Mouse (Mus musculus): Measurements from ENCODE around the gene Defa28. TPM values are rescaled to one million over a fixed set of nuclear protein-coding genes. Genes with fewer than 3 reads are reported as not detected.
"Not testable (repeated sequence)": the region's sequence is repeated elsewhere in the genome, so short reads cannot be mapped to it uniquely, and the experiment has no call there.

Gene Defa28
- not detected for total RNA-seq (2021)
- long read RNA-seq, experiment 1: 0 reads
- long read RNA-seq, experiment 2: 0 reads

DNA sequence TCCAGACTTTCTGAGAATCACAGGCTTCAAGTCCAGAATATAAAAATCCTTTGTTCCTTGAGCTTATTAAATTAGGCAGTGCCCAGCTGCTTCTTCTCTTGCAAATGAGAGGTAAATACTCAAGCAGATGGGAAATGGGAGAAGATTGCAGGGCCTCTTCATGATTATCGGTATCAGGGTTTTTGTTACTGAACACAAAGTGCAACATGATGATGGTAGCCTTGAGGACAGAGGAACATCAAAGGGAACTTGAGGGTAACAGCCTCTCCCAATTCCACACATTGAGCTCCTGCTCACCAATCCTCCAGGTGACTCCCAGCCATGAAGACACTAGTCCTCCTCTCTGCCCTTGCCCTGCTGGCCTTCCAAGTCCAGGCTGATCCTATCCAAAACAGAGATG is at the start of gene Defa28:
Gene Defa28 (plus strand): TSS at position 301 of the 400 bp plus-strand sequence.
- DNase-seq (ENCODE audit: low spot score in 2 of 2): not testable (repeated sequence)

DNA sequence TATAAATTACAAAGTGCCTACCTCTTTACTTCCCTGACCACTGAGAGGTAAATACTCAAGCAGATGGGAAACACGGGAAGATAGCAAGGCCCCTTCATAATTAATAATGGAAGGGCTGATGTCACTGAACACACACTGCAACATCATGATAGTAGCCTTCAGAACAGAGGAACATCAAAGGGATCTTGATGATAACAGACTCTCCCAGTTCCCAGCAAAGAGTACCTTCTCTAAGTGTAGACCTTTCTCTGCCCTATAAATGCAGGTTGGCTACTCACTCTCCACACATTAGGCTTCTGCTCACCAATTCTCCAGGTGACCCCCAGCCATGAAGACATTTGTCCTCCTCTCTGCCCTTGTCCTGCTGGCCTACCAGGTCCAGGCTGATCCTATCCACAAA is 17.7 kb upstream of the Defa28 start, which contains the start of gene Defa37:
Gene Defa37 (plus strand): TSS at position 301 of the 400 bp plus-strand sequence.
- DNase-seq (ENCODE audit: low spot score in 2 of 2): not testable (repeated sequence)

DNA sequence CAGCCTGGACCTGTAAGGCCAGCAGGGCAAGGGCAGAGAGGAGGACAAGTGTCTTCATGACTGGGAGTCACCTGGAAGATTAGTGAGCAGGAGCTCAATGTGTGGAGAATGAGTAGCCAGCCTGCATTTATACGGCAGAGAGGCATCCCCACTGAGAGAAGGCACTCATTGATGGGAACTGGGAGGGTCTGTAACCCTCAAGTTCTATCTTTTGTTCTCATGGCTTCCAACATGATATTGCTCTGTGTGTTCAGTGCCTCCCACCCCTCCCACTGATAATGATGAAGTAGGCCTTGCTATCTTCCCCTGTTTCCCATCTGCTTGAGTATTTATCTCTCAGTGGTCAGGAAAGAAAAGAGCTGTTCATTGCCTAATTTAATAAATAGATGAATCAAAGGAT is 11.6 kb downstream of the Defa28 start, which contains the start of gene Gm7861:
Gene Gm7861 (minus strand): TSS at position 101 of the 400 bp plus-strand sequence.
- DNase-seq (ENCODE audit: low spot score in 2 of 2): not testable (repeated sequence)

- not testable (repeated sequence) for DNase-seq (ENCODE audit: low spot score in 2 of 2)
These were observed 35.1 kb downstream of the Defa28 start, which contains the start of gene Defa26 for GRCm38 (mm10) chr8:21617883-21618282. TSS of gene Defa26 (plus strand) at chr8:21618183.

Other genes starting within 250 kb of the Defa28 start
- gene Defa2, start 204.5 kb upstream of the Defa28 start, total RNA-seq (2021): not detected
- gene Defa33, start 191.2 kb upstream of the Defa28 start, total RNA-seq (2021): not detected
- gene Defa36, start 155.6 kb upstream of the Defa28 start, total RNA-seq (2021): not detected
- not detected for gene Gm7849, start 126.4 kb upstream of the Defa28 start, total RNA-seq (2021)
- gene Defa20, start 73.7 kb upstream of the Defa28 start, total RNA-seq (2021): not detected
- gene Defa32, start 54.0 kb upstream of the Defa28 start, total RNA-seq (2021): not detected
- gene Defa37, start 17.6 kb upstream of the Defa28 start, total RNA-seq (2021): not detected
- gene Gm7861, start 11.5 kb downstream of the Defa28 start, total RNA-seq (2021): not detected
- not detected for gene Defa26, start 35.2 kb downstream of the Defa28 start, total RNA-seq (2021)
- not detected for gene Defa17, start 72.8 kb downstream of the Defa28 start, total RNA-seq (2021)
- gene Defa34, start 82.8 kb downstream of the Defa28 start, total RNA-seq (2021): not detected
- not detected for gene AY761184, start 120.6 kb downstream of the Defa28 start, total RNA-seq (2021)
- not detected for gene Defa24, start 151.5 kb downstream of the Defa28 start, total RNA-seq (2021)
- not detected for gene Defb50, start 240.5 kb downstream of the Defa28 start, total RNA-seq (2021)